Mouse (Mus musculus) liver, embryonic 14.5 days (tissue): ENCODE data around the gene Olfr70.

Source experiments
- CTCF ChIP-seq: IDR thresholded peaks from 2 replicates; pipeline ENCODE4 v1.5.1; 2016; ENCODE audit warnings: antibody characterized with exemption, low read depth, control low read depth
- EP300 ChIP-seq: IDR thresholded peaks from 2 replicates; pipeline ENCODE4 v1.6.1; 2016; ENCODE audit warnings: antibody characterized with exemption, low read depth

DNA sequence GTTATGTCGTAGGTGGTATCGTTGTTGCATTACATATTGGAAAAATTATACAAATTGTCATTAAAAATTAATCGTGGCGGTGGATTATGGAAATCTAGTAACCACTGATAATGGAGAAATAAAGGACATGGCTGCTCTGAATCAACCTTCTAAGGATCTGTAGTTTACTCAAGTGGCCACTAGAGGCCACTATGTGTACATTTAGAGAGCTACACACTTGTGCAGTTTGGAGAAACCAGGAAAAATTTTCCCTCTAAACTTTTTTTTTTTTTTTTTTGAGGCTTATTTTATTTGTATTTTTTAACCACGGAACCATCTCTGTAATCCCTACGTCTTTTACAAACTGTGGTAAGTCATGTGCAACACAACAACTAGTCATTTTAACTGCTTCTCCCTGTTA lies 44.6 kb upstream of the Olfr70 start:
- TF ChIP-seq EP300 (no peak), CTCF (peak; percentile 43; the same call in 1 of the 2 replicates)
